Mouse (Mus musculus) forebrain, postnatal 0 days (tissue): ENCODE measurements around the gene Dlec1. TPM values are rescaled to one million over a fixed set of nuclear protein-coding genes. Genes with fewer than 3 reads are reported as not detected.

Experiments
- ATAC-seq: fragments of 200-750 bp; cut with Nextera tagmentation; 2 replicates; pipeline ENCODE4 v1.8.0; 2017; ENCODE audit warnings: mild to moderate bottlenecking, moderate library complexity
- DNase-seq: peaks from one replicate; pipeline ENCODE4 v3.0.0-alpha.2; 2015
- H3K27ac ChIP-seq: fragments of 300-500 bp; sonication (generic); 2 replicates; pipeline ENCODE4 v1.5.1; 2014; ENCODE audit warnings: low read depth, mild to moderate bottlenecking, antibody characterized with exemption, low read length, moderate library complexity, mixed read lengths
- H3K27me3 ChIP-seq: fragments of 300-500 bp; sonication (generic); 2 replicates; pipeline ENCODE4 v1.6.1; 2014; ENCODE audit warnings: mild to moderate bottlenecking, low read length, mixed read lengths; ENCODE audit not compliant: insufficient read depth
- H3K36me3 ChIP-seq: fragments of 300-500 bp; sonication (generic); 2 replicates; pipeline ENCODE4 v1.6.1; 2014; ENCODE audit warnings: mild to moderate bottlenecking, moderate library complexity; ENCODE audit not compliant: insufficient read depth
- H3K4me1 ChIP-seq: fragments of 300-500 bp; sonication (generic); 2 replicates; pipeline ENCODE4 v1.6.1; 2014; ENCODE audit warnings: antibody characterized with exemption; ENCODE audit not compliant: insufficient read depth
- H3K4me2 ChIP-seq: fragments of 300-500 bp; sonication (generic); 2 replicates; pipeline ENCODE4 v1.6.1; 2014; ENCODE audit warnings: low read depth, mild to moderate bottlenecking, moderate library complexity
- H3K4me3 ChIP-seq: fragments of 300-500 bp; sonication (generic); 2 replicates; pipeline ENCODE4 v1.5.1; 2014; ENCODE audit warnings: low read depth, low read length, mixed read lengths
- H3K9ac ChIP-seq: fragments of 300-500 bp; sonication (generic); 2 replicates; pipeline ENCODE4 v1.6.1; 2014; ENCODE audit warnings: mild to moderate bottlenecking
- H3K9me3 ChIP-seq: fragments of 300-500 bp; sonication (generic); 2 replicates; pipeline ENCODE4 v1.6.1; 2016; ENCODE audit warnings: low read length
- CTCF ChIP-seq: sonication (generic); IDR thresholded peaks from 2 replicates; pipeline ENCODE4 v1.5.1; 2016; ENCODE audit warnings: antibody characterized with exemption, control low read depth, low read depth
- WGBS: fragments of 180-500 bp; shearing (Covaris S2); extraction: QIAGEN DNeasy Blood & Tissue Kit; methylation state at CpG from one replicate; pipeline ENCODE4 v1.1.7; 2014; 5-methylcytosine and 5-hydroxymethylcytosine counted together
- polyA plus RNA-seq: library from polyadenylated mRNA; unstranded; fragments of >200 nt; fragmentation: Nextera tagmentation; extraction: Ambion mirVana; gene quantifications from 2 replicates; pipeline ENCODE4 v1.2.1, GENCODE M21; 2015
- total RNA-seq: library from RNA; depleted of rRNA; stranded (reverse); fragments of >200 nt; gene quantifications from 2 replicates; pipeline ENCODE4 v1.2.3, GENCODE M21; 2014

Dlec1 gene
- total and polyA plus RNA-seq, 2 experiments from 2014 or later, result 0.40 to 2.0 TPM

GRCm38 (mm10) chr9:119082039-119082438 lies 20.2 kb upstream of the Dlec1 start:
- no peak for TF ChIP-seq CTCF
- WGBS, result 9% methylated on average over 8 of the region's 8 CpGs
- no peak overlapping the region for H3K9ac ChIP-seq
- no peaks in the 10 kb centered on the region for H3K4me1 ChIP-seq
- peaks cover 7% of the 10 kb centered on the region; the same call in 1 of the 2 replicates for H3K36me3 ChIP-seq
- no peak overlapping the region for H3K4me2 ChIP-seq
- H3K9me3 ChIP-seq, result no peaks in the 10 kb centered on the region
- peak; percentile 78 for ATAC-seq
- no peaks in the 10 kb centered on the region for H3K27me3 ChIP-seq
- H3K4me3 ChIP-seq, result no peak overlapping the region
- DNase-seq, result no peak
- H3K27ac ChIP-seq, result no peak overlapping the region

- Histone ChIP-seq H3K4me3 (no peak overlapping the region), H3K36me3 (peaks cover 7% of the 10 kb centered on the region; the same call in 1 of the 2 replicates), H3K4me2 (no peak overlapping the region), H3K9ac (no peak overlapping the region), H3K27me3 (no peaks in the 10 kb centered on the region), H3K9me3 (no peaks in the 10 kb centered on the region), H3K27ac (no peak overlapping the region), H3K4me1 (no peaks in the 10 kb centered on the region)
- no peak for TF ChIP-seq CTCF
- DNase-seq, result no peak
- ATAC-seq, result no peak
- 75% methylated on average over 7 of the region's 7 CpGs for WGBS
Measured at GRCm38 (mm10) chr9:119082656-119083430, 19.4 kb upstream of the Dlec1 start.

- peaks cover 6% of the 10 kb centered on the region; the same call in 1 of the 2 replicates for H3K4me1 ChIP-seq
- H3K4me3 ChIP-seq, result no peak overlapping the region
- ATAC-seq (no peak), DNase-seq (no peak)
- TF ChIP-seq CTCF, result no peak
- peaks cover 7% of the 10 kb centered on the region; the same call in 1 of the 2 replicates for H3K36me3 ChIP-seq
- no peak overlapping the region for H3K4me2 ChIP-seq
- no peak overlapping the region for H3K27ac ChIP-seq
- no peak overlapping the region for H3K9ac ChIP-seq
- no peaks in the 10 kb centered on the region for H3K9me3 ChIP-seq
- WGBS, result 87% methylated on average over 10 of the region's 10 CpGs
- H3K27me3 ChIP-seq, result no peaks in the 10 kb centered on the region
Measured at GRCm38 (mm10) chr9:119083966-119084365, 18.3 kb upstream of the Dlec1 start.

GRCm38 (mm10) chr9:119086451-119086850 lies 15.8 kb upstream of the Dlec1 start:
- no peak overlapping the region for H3K9ac ChIP-seq
- WGBS, result 35% methylated on average over 1 of the region's 1 CpGs

GRCm38 (mm10) chr9:119087309-119087708 lies 15.0 kb upstream of the Dlec1 start:
- Histone ChIP-seq H3K9ac (no peak overlapping the region), H3K4me2 (no peak overlapping the region), H3K27me3 (peaks cover 2% of the 10 kb centered on the region; the same call in 1 of the 2 replicates), H3K27ac (no peak overlapping the region), H3K9me3 (no peaks in the 10 kb centered on the region), H3K4me1 (peaks cover 6% of the 10 kb centered on the region; the same call in 1 of the 2 replicates), H3K4me3 (no peak overlapping the region), H3K36me3 (peaks cover 1% of the 10 kb centered on the region; the same call in 1 of the 2 replicates)
- DNase-seq (no peak), ATAC-seq (no peak)
- no peak for TF ChIP-seq CTCF
- 84% methylated on average over 5 of the region's 5 CpGs for WGBS

More at GRCm38 (mm10) chr9:119086451-119086850, 15.8 kb upstream of the Dlec1 start:
- ATAC-seq (no peak), DNase-seq (no peak)
- no peaks in the 10 kb centered on the region for H3K9me3 ChIP-seq
- H3K4me3 ChIP-seq, result no peak overlapping the region
- no peak overlapping the region for H3K27ac ChIP-seq
- peaks cover 6% of the 10 kb centered on the region; the same call in 1 of the 2 replicates for H3K4me1 ChIP-seq
- no peak for TF ChIP-seq CTCF
- peaks cover 2% of the 10 kb centered on the region; the same call in 1 of the 2 replicates for H3K27me3 ChIP-seq
- H3K36me3 ChIP-seq, result peaks cover 7% of the 10 kb centered on the region; the same call in 1 of the 2 replicates
- H3K4me2 ChIP-seq, result no peak overlapping the region

- no peak for TF ChIP-seq CTCF
- Histone ChIP-seq H3K9ac (0 out of 2 replicates have a peak overlapping the region, but pooled peaks have one; percentile 0), H3K27ac (no peak overlapping the region), H3K4me1 (peaks cover 6% of the 10 kb centered on the region; the same call in 1 of the 2 replicates), H3K9me3 (no peaks in the 10 kb centered on the region), H3K4me2 (peak overlapping the region; percentile 44), H3K4me3 (peak overlapping the region; percentile 24), H3K36me3 (no peaks in the 10 kb centered on the region), H3K27me3 (peaks cover 2% of the 10 kb centered on the region; the same call in 1 of the 2 replicates)
- peak; percentile 43 for DNase-seq
- ATAC-seq, result peak; percentile 64
- 5% methylated on average over 24 of the region's 24 CpGs for WGBS
Measured at GRCm38 (mm10) chr9:119088148-119088801, 14.0 kb upstream of the Dlec1 start.
